Mouse (Mus musculus) midbrain, postnatal 0 days (tissue): ENCODE results near the gene Lat2. TPM values are rescaled to one million over a fixed set of nuclear protein-coding genes. Genes with fewer than 3 reads are reported as not detected.

Source experiments
- ATAC-seq: fragments of 200-750 bp; cut with Nextera tagmentation; 2 replicates; pipeline ENCODE4 v1.8.0; 2017; ENCODE audit warnings: moderate number of reproducible peaks, mild to moderate bottlenecking, moderate TSS enrichment, moderate library complexity; ENCODE audit not compliant: low FRiP score
- DNase-seq: peaks from one replicate; pipeline ENCODE4 v3.0.0-alpha.2; 2015; ENCODE audit warnings: low spot score
- H3K27ac ChIP-seq: fragments of 300-500 bp; sonication (generic); 2 replicates; pipeline ENCODE4 v1.5.1; 2014; ENCODE audit warnings: low read depth, mild to moderate bottlenecking, low read length, mixed read lengths
- H3K27me3 ChIP-seq: fragments of 300-500 bp; sonication (generic); 2 replicates; pipeline ENCODE4 v1.6.1; 2014; ENCODE audit warnings: low read length, control low read depth, mixed read lengths; ENCODE audit not compliant: insufficient read depth
- H3K36me3 ChIP-seq: fragments of 300-500 bp; sonication (generic); 2 replicates; pipeline ENCODE4 v1.6.1; 2014; ENCODE audit warnings: low read length, control low read depth, mixed read lengths; ENCODE audit not compliant: insufficient read depth
- H3K4me1 ChIP-seq: fragments of 300-500 bp; sonication (generic); 2 replicates; pipeline ENCODE4 v1.6.1; 2014; ENCODE audit warnings: mild to moderate bottlenecking, control low read depth, antibody characterized with exemption, low read length, mixed read lengths; ENCODE audit not compliant: insufficient read depth
- H3K4me2 ChIP-seq: fragments of 300-500 bp; sonication (generic); 2 replicates; pipeline ENCODE4 v1.6.1; 2014; ENCODE audit warnings: low read depth, mild to moderate bottlenecking, low read length, mixed read lengths; ENCODE audit not compliant: poor library complexity, severe bottlenecking
- H3K4me3 ChIP-seq: fragments of 300-500 bp; sonication (generic); 2 replicates; pipeline ENCODE4 v1.5.1; 2014; ENCODE audit warnings: low read depth, mild to moderate bottlenecking, low read length, moderate library complexity
- H3K9ac ChIP-seq: fragments of 300-500 bp; sonication (generic); replicated peaks from 2 replicates; pipeline ENCODE4 v1.6.1; 2014; ENCODE audit warnings: mild to moderate bottlenecking, low read length, moderate library complexity, mixed read lengths; ENCODE audit not compliant: poor library complexity, severe bottlenecking
- H3K9me3 ChIP-seq: fragments of 300-500 bp; sonication (generic); 2 replicates; pipeline ENCODE4 v1.6.1; 2016; ENCODE audit warnings: low read length, control low read depth
- CTCF ChIP-seq: IDR thresholded peaks from 2 replicates; pipeline ENCODE4 v1.5.1; 2016; ENCODE audit warnings: antibody characterized with exemption, mild to moderate bottlenecking
- WGBS: fragments of 180-500 bp; shearing (Covaris S2); extraction: QIAGEN DNeasy Blood & Tissue Kit; methylation state at CpG from one replicate; pipeline ENCODE4 v1.1.7; 2014; 5-methylcytosine and 5-hydroxymethylcytosine counted together
- microRNA-seq: library from miRNA; unstranded; fragments of <30 nt; microRNA quantifications from one replicate; pipeline ENCODE4, GENCODE M21; 2016; ENCODE audit warnings: borderline number of aligned reads
- polyA plus RNA-seq: library from polyadenylated mRNA; unstranded; fragments of >200 nt; fragmentation: Nextera tagmentation; extraction: Ambion mirVana; gene quantifications from 2 replicates; pipeline ENCODE4 v1.2.1, GENCODE M21; 2015
- total RNA-seq: library from RNA; depleted of rRNA; stranded (reverse); fragments of >200 nt; gene quantifications from 2 replicates; pipeline ENCODE4 v1.2.3, GENCODE M21; 2014; rRNA removed

Lat2 gene
- total and polyA plus RNA-seq, 2 experiments from 2014 or later = 0.44 to 2.2 TPM

GRCm38 (mm10) chr5:134552110-134552972 lies 62.5 kb downstream of the Lat2 start, which contains the start of gene Clip2:
TSS of gene Clip2 (minus strand) at chr5:134552434.
- peak; percentile 93 for ATAC-seq
- under 1% methylated on average over 52 of the region's 61 CpGs for WGBS
- peaks cover 21% of the 10 kb centered on the region; the same call in 1 of the 2 replicates for H3K4me1 ChIP-seq

GRCm38 (mm10) chr5:134551233-134552109 lies 63.4 kb downstream of the Lat2 start:
- peak overlapping the region; percentile 81 for H3K9ac ChIP-seq
- H3K27me3 ChIP-seq = no peaks in the 10 kb centered on the region
- H3K4me3 ChIP-seq = peak overlapping the region; percentile 94
- H3K9me3 ChIP-seq = no peaks in the 10 kb centered on the region
- TF ChIP-seq CTCF = no peak
- WGBS = 1% methylated on average over 48 of the region's 52 CpGs
- no peaks in the 10 kb centered on the region for H3K36me3 ChIP-seq
- DNase-seq (peak; percentile 78), ATAC-seq (peak; percentile 35; the same call in 1 of the 2 replicates)
- peak overlapping the region; percentile 89 for H3K4me2 ChIP-seq
- H3K27ac ChIP-seq = peak overlapping the region; percentile 89
- H3K4me1 ChIP-seq = peaks cover 24% of the 10 kb centered on the region; the same call in 1 of the 2 replicates

More at GRCm38 (mm10) chr5:134552110-134552972, 62.5 kb downstream of the Lat2 start, which contains the start of gene Clip2:
- TF ChIP-seq CTCF = peak; percentile 39
- Histone ChIP-seq H3K9me3 (no peaks in the 10 kb centered on the region), H3K27ac (peak within 1 kb of the TSS; percentile 89), H3K4me3 (peak within 1 kb of the TSS; percentile 94), H3K36me3 (no peaks in the 10 kb centered on the region), H3K27me3 (no peaks in the 10 kb centered on the region), H3K9ac (peak within 1 kb of the TSS; percentile 81), H3K4me2 (peak within 1 kb of the TSS; percentile 89)
- DNase-seq = peak; percentile 99

GRCm38 (mm10) chr5:134550836-134551232 lies 64.0 kb downstream of the Lat2 start:
- Histone ChIP-seq H3K27me3 (no peaks in the 10 kb centered on the region), H3K4me2 (peak overlapping the region; percentile 89), H3K4me3 (peak overlapping the region; percentile 94), H3K27ac (peak overlapping the region; percentile 89), H3K4me1 (peaks cover 28% of the 10 kb centered on the region; the same call in 1 of the 2 replicates), H3K9me3 (no peaks in the 10 kb centered on the region), H3K36me3 (no peaks in the 10 kb centered on the region), H3K9ac (peak overlapping the region; percentile 81)
- TF ChIP-seq CTCF = no peak; the same call in 1 of the 2 replicates
- WGBS = 6% methylated on average over 6 of the region's 6 CpGs
- ATAC-seq = no peak
- no peak for DNase-seq

Small RNAs within 50 kb of the gene (microRNA-seq; reads per million reads assigned to microRNA genes)
- gene Mir7228 = not detected

Other genes starting within 250 kb of the Lat2 start
- gene Gtf2ird1, start 158.3 kb downstream of the Lat2 start, total RNA-seq = 53.4 and 69.5 TPM in 2 replicates
- 50.9 and 54.3 TPM in 2 replicates for gene Gtf2ird1, start 158.3 kb downstream of the Lat2 start, polyA plus RNA-seq
- 148 and 153 TPM in 2 replicates for gene Clip2, start 62.6 kb downstream of the Lat2 start, total RNA-seq
- 13.1 TPM in 2 replicates for gene Clip2, start 62.6 kb downstream of the Lat2 start, polyA plus RNA-seq
- not detected in 2 replicates for gene Syna, start 54.9 kb downstream of the Lat2 start, total RNA-seq
- 0.93 and 1.1 TPM in 2 replicates for gene Syna, start 54.9 kb downstream of the Lat2 start, polyA plus RNA-seq
- gene Rfc2, start 33.7 kb downstream of the Lat2 start, total RNA-seq = 58.1 and 87.6 TPM in 2 replicates
- gene Rfc2, start 33.7 kb downstream of the Lat2 start, polyA plus RNA-seq = 155 and 157 TPM in 2 replicates
- gene Eif4h, start 24.5 kb upstream of the Lat2 start, total RNA-seq = 424 and 435 TPM in 2 replicates
- 302 and 311 TPM in 2 replicates for gene Eif4h, start 24.5 kb upstream of the Lat2 start, polyA plus RNA-seq
- 72.9 and 76.5 TPM in 2 replicates for gene Limk1, start 73.6 kb upstream of the Lat2 start, total RNA-seq
- 15.5 and 16.7 TPM in 2 replicates for gene Limk1, start 73.6 kb upstream of the Lat2 start, polyA plus RNA-seq
- gene Eln, start 132.3 kb upstream of the Lat2 start, total RNA-seq = 27.7 and 35.8 TPM in 2 replicates
- 35.0 and 36.2 TPM in 2 replicates for gene Eln, start 132.3 kb upstream of the Lat2 start, polyA plus RNA-seq